Mouse (Mus musculus) liver, embryonic 16.5 days (tissue): ENCODE measurements around the gene Ttll3. TPM values are rescaled to one million over a fixed set of nuclear protein-coding genes. Genes with fewer than 3 reads are reported as not detected.
A peak's percentile ranks its signal among the peaks of the same experiment; 100 is the strongest.

ENCODE experiments used
- ATAC-seq: fragments of 200-750 bp; cut with Nextera tagmentation; 2 replicates; pipeline ENCODE4 v1.8.0; 2017; ENCODE audit warnings: low read depth, mild to moderate bottlenecking, moderate number of reproducible peaks, moderate library complexity
- H3K27ac ChIP-seq: fragments of 300-500 bp; sonication (generic); 2 replicates; pipeline ENCODE4 v1.5.1; 2014; ENCODE audit warnings: mild to moderate bottlenecking, low read length
- H3K27me3 ChIP-seq: fragments of 300-500 bp; sonication (generic); 2 replicates; pipeline ENCODE4 v1.6.1; 2014; ENCODE audit warnings: low read depth, low read length, mixed read lengths; ENCODE audit not compliant: control insufficient read depth, insufficient read depth
- H3K36me3 ChIP-seq: fragments of 300-500 bp; sonication (generic); 2 replicates; pipeline ENCODE4 v1.6.1; 2014; ENCODE audit warnings: mild to moderate bottlenecking; ENCODE audit not compliant: control insufficient read depth, insufficient read depth
- H3K4me1 ChIP-seq: fragments of 300-500 bp; sonication (generic); 2 replicates; pipeline ENCODE4 v1.6.1; 2014; ENCODE audit warnings: low read depth, low read length, mixed read lengths; ENCODE audit not compliant: control insufficient read depth
- H3K4me2 ChIP-seq: fragments of 300-500 bp; sonication (generic); 2 replicates; pipeline ENCODE4 v1.6.1; 2014; ENCODE audit warnings: low read depth, low read length, mixed read lengths
- H3K4me3 ChIP-seq: fragments of 300-500 bp; sonication (generic); 2 replicates; pipeline ENCODE4 v1.5.1; 2014; ENCODE audit warnings: low read depth, mild to moderate bottlenecking, low read length
- H3K9ac ChIP-seq: fragments of 300-500 bp; sonication (generic); 2 replicates; pipeline ENCODE4 v1.6.1; 2014; ENCODE audit warnings: low read depth, low read length
- H3K9me3 ChIP-seq: fragments of 300-500 bp; sonication (generic); replicated peaks from 2 replicates; pipeline ENCODE4 v1.6.1; 2016; ENCODE audit warnings: low read length; ENCODE audit not compliant: control insufficient read depth
- WGBS: fragments of 180-500 bp; shearing (Covaris S2); extraction: QIAGEN DNeasy Blood & Tissue Kit; methylation state at CpG from one replicate; pipeline ENCODE4 v1.1.7; 2014; ENCODE audit not compliant: insufficient replicate concordance; 5-methylcytosine and 5-hydroxymethylcytosine counted together
- polyA plus RNA-seq: library from polyadenylated mRNA; unstranded; fragments of >200 nt; fragmentation: Nextera tagmentation; extraction: Ambion mirVana; gene quantifications from 2 replicates; pipeline ENCODE4 v1.2.1, GENCODE M21; 2015

Ttll3 gene
- polyA plus RNA-seq, 1 experiment from 2014 or later = 0.90 TPM

- Histone ChIP-seq H3K4me1 (peaks cover 8% of the 10 kb centered on the region), H3K36me3 (peaks cover 14% of the 10 kb centered on the region), H3K4me3 (no peak overlapping the region), H3K4me2 (no peak overlapping the region), H3K27ac (no peak overlapping the region), H3K27me3 (no peaks in the 10 kb centered on the region), H3K9ac (no peak overlapping the region), H3K9me3 (no peaks in the 10 kb centered on the region)
- no peak for ATAC-seq
- 84% methylated on average over 20 of the region's 20 CpGs for WGBS
Observed at GRCm38 (mm10) chr6:113370194-113370929, 18.7 kb upstream of the Ttll3 start.

- 45% methylated on average over 4 of the region's 4 CpGs for WGBS
- Histone ChIP-seq H3K4me2 (0 out of 2 replicates have a peak overlapping the region, but pooled peaks have one; percentile 3), H3K36me3 (peaks cover 14% of the 10 kb centered on the region), H3K27me3 (no peaks in the 10 kb centered on the region), H3K27ac (peak overlapping the region; percentile 38; the same call in 1 of the 2 replicates), H3K4me1 (peaks cover 17% of the 10 kb centered on the region), H3K9me3 (no peaks in the 10 kb centered on the region), H3K4me3 (no peak overlapping the region), H3K9ac (no peak overlapping the region)
- ATAC-seq = no peak
Observed at GRCm38 (mm10) chr6:113373491-113373890, 15.6 kb upstream of the Ttll3 start.

DNA sequence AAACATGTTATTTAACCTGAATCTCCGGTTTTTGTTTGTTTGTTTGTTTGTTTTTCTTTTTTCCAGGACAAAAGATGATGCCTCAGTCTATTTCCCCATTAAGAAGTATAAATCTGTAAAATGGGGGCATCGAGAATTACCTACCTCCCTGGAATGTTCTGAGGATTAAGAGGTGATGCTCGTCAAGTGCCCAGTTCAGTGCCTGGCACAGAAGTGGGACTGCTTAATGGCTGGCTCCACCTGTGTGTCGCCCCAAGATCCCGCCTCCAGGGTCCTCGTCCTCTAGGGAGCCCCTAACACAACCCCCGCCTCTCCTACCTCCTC is 11.9 kb upstream of the Ttll3 start:
- Histone ChIP-seq H3K9me3 (no peaks in the 10 kb centered on the region), H3K4me1 (peaks cover 35% of the 10 kb centered on the region), H3K27ac (peak overlapping the region; percentile 97), H3K27me3 (no peaks in the 10 kb centered on the region), H3K36me3 (peaks cover 12% of the 10 kb centered on the region), H3K9ac (peak overlapping the region; percentile 81), H3K4me3 (peak overlapping the region; percentile 78), H3K4me2 (peak overlapping the region; percentile 80)
- ATAC-seq = no peak
- 5% methylated on average over 7 of the region's 7 CpGs for WGBS

DNA sequence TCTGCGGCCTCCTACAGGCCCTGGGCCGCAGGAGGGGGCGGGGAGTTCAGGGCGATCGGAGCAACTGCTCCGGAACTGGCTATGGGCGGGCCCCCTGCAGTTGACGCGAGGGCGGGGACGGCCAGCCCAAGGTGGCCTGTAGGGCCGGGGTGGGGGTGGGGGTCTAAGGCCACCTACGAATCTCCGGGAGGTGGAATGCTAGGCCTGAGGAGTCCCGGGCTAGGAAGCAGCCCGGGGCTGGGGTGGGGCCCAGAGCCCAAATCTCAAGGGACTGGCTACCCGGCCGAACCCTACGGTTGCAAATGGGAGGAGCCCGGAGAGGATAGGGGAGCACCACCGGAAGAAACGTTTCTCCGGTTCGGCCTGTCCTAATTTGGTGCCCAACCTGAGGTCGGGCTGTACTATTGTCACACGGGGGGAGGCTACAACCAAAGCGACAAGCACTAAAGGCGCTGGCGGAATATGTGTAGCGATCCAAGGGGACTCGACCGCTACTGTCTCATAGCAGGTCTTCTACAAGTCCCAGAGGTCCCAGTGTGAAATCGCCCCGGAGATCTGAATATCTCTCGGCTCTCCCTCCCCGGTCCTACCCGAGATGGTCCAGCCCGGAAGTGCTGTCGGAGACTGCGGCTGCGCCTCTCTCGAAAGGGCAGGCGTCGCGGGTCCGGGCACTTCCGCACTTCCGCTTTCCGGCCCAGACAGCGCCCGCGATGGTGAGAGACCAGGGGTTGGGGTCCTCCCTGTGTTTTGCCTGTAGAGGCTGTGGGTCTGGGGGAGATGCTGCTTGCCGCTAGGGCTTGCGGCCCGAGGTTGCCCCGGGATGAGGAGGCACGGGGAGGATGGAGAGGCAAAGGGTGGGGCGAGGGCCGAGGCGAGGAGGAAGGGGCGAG is 11.3 kb upstream of the Ttll3 start, which contains the start of the genes Tada3 and Arpc4:
TSS of gene Tada3 (minus strand) at position 388 of the 890 bp plus-strand sequence.
TSS of gene Arpc4 (plus strand) at position 620 of the 890 bp plus-strand sequence.
- Histone ChIP-seq H3K36me3 (peaks cover 12% of the 10 kb centered on the region), H3K9ac (peak within 1 kb of the TSS; percentile 81), H3K27me3 (no peaks in the 10 kb centered on the region), H3K4me2 (peak within 1 kb of the TSS; percentile 80), H3K4me1 (peaks cover 35% of the 10 kb centered on the region), H3K4me3 (peak within 1 kb of the TSS; percentile 78), H3K27ac (peak within 1 kb of the TSS; percentile 97), H3K9me3 (no peaks in the 10 kb centered on the region)
- 1% methylated on average over 61 of the region's 61 CpGs for WGBS
- peak; percentile 91 for ATAC-seq

GRCm38 (mm10) chr6:113379246-113379645 is 9.8 kb upstream of the Ttll3 start:
- Histone ChIP-seq H3K4me3 (peak overlapping the region; percentile 78), H3K9ac (peak overlapping the region; percentile 81), H3K9me3 (no peaks in the 10 kb centered on the region), H3K27me3 (no peaks in the 10 kb centered on the region), H3K4me2 (peak overlapping the region; percentile 80), H3K4me1 (peaks cover 27% of the 10 kb centered on the region), H3K36me3 (peaks cover 23% of the 10 kb centered on the region), H3K27ac (peak overlapping the region; percentile 6; the same call in 1 of the 2 replicates)
- ATAC-seq = no peak
- 25% methylated on average over 6 of the region's 6 CpGs for WGBS

DNA sequence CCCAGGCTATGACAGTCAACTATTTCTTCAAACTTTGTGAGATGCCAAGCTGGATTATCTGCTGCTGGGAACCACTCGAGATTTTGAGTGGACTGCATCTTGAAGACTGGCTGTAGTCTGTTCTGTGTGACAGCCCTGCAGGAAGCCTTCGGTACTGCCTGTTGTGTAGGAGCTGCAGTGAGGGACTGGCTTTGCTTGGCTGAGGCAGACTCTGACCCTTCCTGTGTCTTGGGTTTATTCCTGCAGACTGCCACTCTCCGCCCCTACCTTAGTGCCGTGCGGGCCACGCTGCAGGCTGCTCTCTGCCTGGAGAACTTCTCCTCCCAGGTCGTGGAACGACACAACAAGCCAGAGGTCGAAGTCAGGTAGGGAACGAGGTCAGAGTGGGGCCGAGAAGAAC is 8.6 kb upstream of the Ttll3 start:
- peaks cover 32% of the 10 kb centered on the region for H3K36me3 ChIP-seq

GRCm38 (mm10) chr6:113384351-113384927 is 4.6 kb upstream of the Ttll3 start:
- Histone ChIP-seq H3K27ac (no peak overlapping the region), H3K9me3 (no peaks in the 10 kb centered on the region), H3K27me3 (no peaks in the 10 kb centered on the region), H3K36me3 (peaks cover 60% of the 10 kb centered on the region), H3K4me3 (no peak overlapping the region), H3K9ac (no peak overlapping the region), H3K4me2 (no peak overlapping the region), H3K4me1 (peaks cover 10% of the 10 kb centered on the region)
- no peak for ATAC-seq
- 81% methylated on average over 8 of the region's 8 CpGs for WGBS

More for the DNA sequence above, 8.6 kb upstream of the Ttll3 start:
- Histone ChIP-seq H3K4me2 (no peak overlapping the region), H3K9me3 (no peaks in the 10 kb centered on the region), H3K27ac (no peak overlapping the region), H3K27me3 (no peaks in the 10 kb centered on the region), H3K9ac (no peak overlapping the region), H3K4me1 (peaks cover 27% of the 10 kb centered on the region), H3K4me3 (no peak overlapping the region)
- WGBS = 85% methylated on average over 11 of the region's 11 CpGs
- no peak for ATAC-seq

DNA sequence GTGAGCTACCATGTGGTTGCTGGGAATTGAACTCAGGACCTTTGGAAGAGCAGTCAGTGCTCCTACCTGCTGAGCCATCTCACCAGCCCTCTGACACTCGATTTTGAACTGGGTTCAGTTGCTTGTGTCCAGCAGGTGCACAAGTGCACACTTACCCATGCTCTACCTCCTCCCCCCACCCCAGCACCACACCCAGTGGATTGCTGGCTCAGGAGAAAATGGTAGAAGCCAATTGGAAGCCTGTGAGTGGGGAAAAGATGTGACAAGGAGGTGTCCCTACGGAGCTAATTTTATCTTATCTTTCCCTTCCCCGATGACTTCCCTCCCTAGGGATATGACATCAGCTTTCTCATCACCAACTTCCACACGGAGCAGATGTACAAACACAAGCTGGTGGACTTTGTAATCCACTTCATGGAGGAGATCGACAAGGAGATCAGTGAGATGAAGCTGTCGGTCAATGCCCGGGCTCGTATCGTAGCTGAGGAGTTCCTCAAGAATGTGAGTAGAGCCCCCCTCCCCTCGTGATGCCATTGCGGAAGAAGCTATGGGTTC is 3.8 kb upstream of the Ttll3 start:
- Histone ChIP-seq H3K27me3 (no peaks in the 10 kb centered on the region), H3K36me3 (peaks cover 66% of the 10 kb centered on the region), H3K9ac (no peak overlapping the region), H3K4me3 (no peak overlapping the region), H3K4me2 (no peak overlapping the region), H3K27ac (no peak overlapping the region), H3K9me3 (no peaks in the 10 kb centered on the region), H3K4me1 (peaks cover 4% of the 10 kb centered on the region; the same call in 1 of the 2 replicates)
- no peak for ATAC-seq
- WGBS = 74% methylated on average over 11 of the region's 11 CpGs
